Mouse (Mus musculus) adrenal gland, postnatal 36 days (tissue): ENCODE data around the gene Cacna1b. TPM values are rescaled to one million over a fixed set of nuclear protein-coding genes. Genes with fewer than 3 reads are reported as not detected.

Experiments
- DNase-seq, 2 experiments: peaks; one replicate each; pipeline ENCODE4 v3.0.0; 2021; ENCODE audit warnings: mixed read lengths in 1 of 2
- total RNA-seq, 2 experiments: library from RNA; stranded (reverse); gene quantifications; 2 replicates each; pipeline ENCODE4 v1.2.3; 2021

Cacna1b gene
- total RNA-seq, 2 experiments from 2014 or later = 1.3 to 1.9 TPM

GRCm38 (mm10) chr2:24646452-24647146, 116.4 kb downstream of the Cacna1b start:
- DNase-seq = no peak

- DNase-seq = no peak
Measured at GRCm38 (mm10) chr2:24642834-24643233, 120.1 kb downstream of the Cacna1b start.

- no peak for DNase-seq
Measured at GRCm38 (mm10) chr2:24638102-24638954, 124.6 kb downstream of the Cacna1b start.

- no peak for DNase-seq
Measured at GRCm38 (mm10) chr2:24633645-24634044, 129.3 kb downstream of the Cacna1b start.

GRCm38 (mm10) chr2:24617141-24617540, 145.8 kb downstream of the Cacna1b start:
- DNase-seq = no peak

DNA sequence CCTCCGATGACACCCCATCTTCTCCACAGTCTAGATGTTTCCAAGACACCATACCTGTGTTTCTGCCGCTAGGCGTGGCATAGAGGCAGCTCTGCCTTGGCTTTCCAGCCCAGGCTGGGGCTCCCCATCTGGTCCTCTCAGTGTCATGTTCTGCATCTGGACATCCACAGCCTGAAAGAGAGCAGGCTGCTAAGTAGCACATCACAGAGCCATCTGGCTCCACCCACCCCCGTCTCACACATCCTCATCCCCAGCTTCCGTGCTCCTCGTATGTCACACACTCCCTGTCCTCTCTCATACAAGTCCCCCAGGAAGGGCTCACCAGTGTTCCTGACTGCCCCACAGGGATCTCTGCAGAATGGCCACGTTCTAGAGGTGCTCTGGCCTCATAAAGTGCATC, 153.2 kb downstream of the Cacna1b start:
- no peak for DNase-seq

DNA sequence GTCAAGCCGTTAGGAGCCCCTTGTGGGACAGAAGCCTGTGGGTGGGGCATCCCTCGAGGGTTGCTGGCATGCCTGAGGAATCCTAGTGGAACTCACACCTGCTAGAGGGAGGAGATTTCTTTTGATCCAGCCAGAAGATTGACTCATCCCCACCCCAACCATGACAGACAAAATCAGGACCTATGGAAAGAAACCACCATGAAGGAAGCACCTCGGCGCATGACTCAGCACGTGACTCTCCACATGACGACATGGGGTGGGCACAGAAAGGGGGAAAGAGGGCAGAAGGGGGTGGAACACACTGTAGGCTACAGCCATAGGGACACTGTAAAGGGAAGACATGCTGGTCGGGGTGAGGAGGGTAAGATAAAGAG, 154.2 kb downstream of the Cacna1b start:
- no peak for DNase-seq

- no peak for DNase-seq
Measured at GRCm38 (mm10) chr2:24607905-24608764, 154.8 kb downstream of the Cacna1b start.

- no peak for DNase-seq
Measured at GRCm38 (mm10) chr2:24606531-24606930, 156.4 kb downstream of the Cacna1b start.

GRCm38 (mm10) chr2:24605096-24605495, 157.9 kb downstream of the Cacna1b start:
- DNase-seq = no peak

GRCm38 (mm10) chr2:24589426-24589825, 173.5 kb downstream of the Cacna1b start:
- DNase-seq = no peak

DNA sequence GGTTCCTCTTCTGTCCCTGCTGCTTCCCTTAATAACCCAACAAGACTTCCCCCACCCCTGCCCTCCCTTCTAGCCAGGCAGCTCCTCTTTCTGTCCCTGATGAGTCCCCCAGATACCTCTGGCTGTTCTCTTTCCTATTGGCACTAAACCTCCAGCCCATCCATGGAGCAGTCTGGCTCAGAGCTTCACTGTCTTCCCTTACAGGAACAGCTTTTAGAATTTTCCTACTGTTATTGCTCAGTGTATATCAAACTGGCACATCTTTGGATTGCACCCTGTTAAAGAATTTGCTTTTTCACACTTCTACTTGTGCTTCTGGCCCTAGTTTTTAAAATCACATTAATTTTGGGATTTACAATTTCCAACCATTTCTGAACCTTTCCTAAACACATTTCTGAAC, 175.0 kb downstream of the Cacna1b start:
- DNase-seq = no peak

- DNase-seq = peak; percentile 41 to 51
Measured at GRCm38 (mm10) chr2:24574616-24575015, 188.3 kb downstream of the Cacna1b start.

GRCm38 (mm10) chr2:24570917-24571316, 192.0 kb downstream of the Cacna1b start:
- no peak for DNase-seq

DNA sequence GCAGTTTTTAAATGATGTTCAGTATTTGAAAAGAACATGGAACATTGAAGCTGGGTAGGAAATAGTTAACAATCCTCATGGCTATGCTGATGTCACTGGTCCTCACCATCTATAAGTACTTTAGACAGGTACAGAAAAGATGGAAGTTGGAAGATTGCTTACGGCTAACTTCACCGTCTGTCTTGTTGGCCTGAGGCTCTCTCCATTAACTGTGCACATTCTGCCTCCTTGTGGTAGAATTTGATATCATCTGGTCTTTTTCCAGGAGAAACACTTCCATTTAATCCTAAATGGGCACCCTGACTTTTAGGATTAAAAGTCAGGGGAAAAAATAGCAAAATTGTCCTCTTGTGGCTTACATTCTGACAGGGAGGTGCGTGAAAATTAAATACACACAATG, 194.4 kb downstream of the Cacna1b start:
- DNase-seq = peak in 1 of 2 experiments; percentile 45

- DNase-seq = peak; percentile 28 to 31
Measured at GRCm38 (mm10) chr2:24562547-24563290, 200.2 kb downstream of the Cacna1b start.

GRCm38 (mm10) chr2:24561946-24562345, 201.0 kb downstream of the Cacna1b start:
- DNase-seq = no peak

DNA sequence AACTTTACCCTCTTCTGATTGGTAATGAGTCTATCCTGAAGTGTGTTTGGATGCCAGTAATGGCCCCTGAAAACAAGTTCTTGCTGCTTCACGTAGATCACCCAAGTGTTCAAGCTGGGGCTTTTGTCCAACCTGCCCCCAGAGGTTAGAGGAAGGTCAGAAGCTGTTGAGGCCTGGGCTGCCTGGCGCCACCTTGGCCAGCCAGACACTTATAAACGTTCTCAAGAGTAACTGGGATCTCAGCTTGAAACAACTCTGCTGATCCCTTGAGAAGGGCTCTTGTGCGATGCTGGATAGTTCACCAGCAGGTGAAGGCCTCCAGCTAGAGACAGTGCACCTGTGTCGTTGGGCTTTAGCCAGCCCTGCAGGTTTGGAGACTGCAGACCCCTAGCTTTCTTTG, 202.8 kb downstream of the Cacna1b start:
- no peak for DNase-seq

DNA sequence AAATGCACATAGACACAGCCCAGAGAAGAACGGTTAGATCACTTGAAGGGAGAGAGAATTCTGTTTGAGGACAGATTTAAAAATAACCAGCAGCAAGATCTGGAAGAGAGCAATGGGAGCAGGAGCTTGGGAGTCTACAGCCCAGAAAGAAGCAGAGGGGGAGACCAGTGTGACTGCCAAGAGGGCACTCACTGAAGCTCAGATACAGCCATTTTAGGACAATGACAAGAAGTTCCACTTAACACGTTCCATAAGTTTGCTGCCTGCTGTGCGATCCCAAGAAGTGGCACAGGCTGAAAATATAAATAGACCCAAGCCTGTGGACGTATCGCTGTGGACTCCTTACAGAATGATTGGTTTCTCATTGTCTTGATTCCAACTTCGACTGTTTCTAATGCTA, 206.6 kb downstream of the Cacna1b start:
- DNase-seq = no peak

GRCm38 (mm10) chr2:24553962-24554361, 209.0 kb downstream of the Cacna1b start:
- no peak for DNase-seq
